Mouse (Mus musculus) liver, embryonic 18 days (tissue): Measurements from ENCODE around the gene Rpl27. TPM values are rescaled to one million over a fixed set of nuclear protein-coding genes. Genes with fewer than 3 reads are reported as not detected.

Experiments used
- polyA plus RNA-seq: library from polyadenylated mRNA; depleted of rRNA; stranded (reverse); fragments of >200 nt; gene quantifications from 2 replicates; pipeline ENCODE4 v1.2.3, GENCODE M21; 2012; rRNA removed

Rpl27 gene
- 679 and 947 TPM in 2 replicates for polyA plus RNA-seq

GRCm38 (mm10) chr11:101442127-101442693 is at the start of gene Rpl27:
Rpl27 (plus strand) TSS chr11:101442298.

GRCm38 (mm10) chr11:101417101-101417855 is 24.8 kb upstream of the Rpl27 start, which contains the start of gene Aarsd1:
Aarsd1 (minus strand) TSS chr11:101417615.

GRCm38 (mm10) chr11:101424105-101424851 is 17.8 kb upstream of the Rpl27 start, which contains the start of gene Gm27029:
Gm27029 (minus strand) TSS chr11:101424796.

GRCm38 (mm10) chr11:101424925-101425813 is 16.9 kb upstream of the Rpl27 start, which contains the start of the genes Rundc1 and Ptges3l:
Rundc1 (plus strand) TSS chr11:101425085.
Ptges3l (minus strand) TSS chr11:101425333.

GRCm38 (mm10) chr11:101448274-101448746 is 6.2 kb downstream of the Rpl27 start, which contains the start of gene Ifi35:
Ifi35 (plus strand) TSS chr11:101448407.

GRCm38 (mm10) chr11:101464211-101465100 is 22.4 kb downstream of the Rpl27 start, which contains the start of gene Rnd2:
Rnd2 (plus strand) TSS chr11:101464999.

GRCm38 (mm10) chr11:101465869-101466551 is 23.9 kb downstream of the Rpl27 start, which contains the start of gene Vat1:
Vat1 (minus strand) TSS chr11:101466230.

Other genes starting within 250 kb of the Rpl27 start
- 9.2 and 11.0 TPM in 2 replicates for gene Ezh1, start 215.8 kb upstream of the Rpl27 start, polyA plus RNA-seq
- 26.7 and 28.2 TPM in 2 replicates for gene Ramp2, start 196.3 kb upstream of the Rpl27 start, polyA plus RNA-seq
- 33.1 and 34.1 TPM in 2 replicates for gene Vps25, start 188.6 kb upstream of the Rpl27 start, polyA plus RNA-seq
- gene Wnk4, start 181.7 kb upstream of the Rpl27 start, polyA plus RNA-seq, result 1.9 and 2.9 TPM in 2 replicates
- gene Cntd1, start 163.3 kb upstream of the Rpl27 start, polyA plus RNA-seq, result 0.25 and 0.51 TPM in 2 replicates
- gene Coa3, start 163.2 kb upstream of the Rpl27 start, polyA plus RNA-seq, result 47.0 and 49.6 TPM in 2 replicates
- gene Becn1, start 140.0 kb upstream of the Rpl27 start, polyA plus RNA-seq, result 49.6 and 53.3 TPM in 2 replicates
- 75.2 and 83.4 TPM in 2 replicates for gene Psme3, start 126.1 kb upstream of the Rpl27 start, polyA plus RNA-seq
- gene Aoc2, start 117.2 kb upstream of the Rpl27 start, polyA plus RNA-seq, result 3.0 and 3.2 TPM in 2 replicates
- 0.20 and 0.29 TPM in 2 replicates for gene Aoc3, start 111.7 kb upstream of the Rpl27 start, polyA plus RNA-seq
- 41.2 and 49.0 TPM in 2 replicates for gene G6pc, start 74.7 kb upstream of the Rpl27 start, polyA plus RNA-seq
- 13.5 and 14.0 TPM in 2 replicates for gene Aarsd1, start 24.7 kb upstream of the Rpl27 start, polyA plus RNA-seq
- gene Gm27029, start 17.5 kb upstream of the Rpl27 start, polyA plus RNA-seq, result 0.64 and 0.79 TPM in 2 replicates
- gene Rundc1, start 17.2 kb upstream of the Rpl27 start, polyA plus RNA-seq, result 4.3 and 4.5 TPM in 2 replicates
- 0.80 and 0.88 TPM in 2 replicates for gene Ptges3l, start 17.0 kb upstream of the Rpl27 start, polyA plus RNA-seq
- gene Ifi35, start 6.1 kb downstream of the Rpl27 start, polyA plus RNA-seq, result 47.2 and 49.9 TPM in 2 replicates
- gene Rnd2, start 22.7 kb downstream of the Rpl27 start, polyA plus RNA-seq, result 3.3 and 4.1 TPM in 2 replicates
- 12.6 and 14.2 TPM in 2 replicates for gene Vat1, start 23.9 kb downstream of the Rpl27 start, polyA plus RNA-seq
- 4.0 and 4.2 TPM in 2 replicates for gene Brca1, start 109.7 kb downstream of the Rpl27 start, polyA plus RNA-seq
- 41.3 and 42.4 TPM in 2 replicates for gene Nbr1, start 109.9 kb downstream of the Rpl27 start, polyA plus RNA-seq
- gene Tmem106a, start 139.9 kb downstream of the Rpl27 start, polyA plus RNA-seq, result 13.3 and 15.8 TPM in 2 replicates
- gene Gm11634, start 157.0 kb downstream of the Rpl27 start, polyA plus RNA-seq, result not detected in 2 replicates
- gene Rdm1, start 184.9 kb downstream of the Rpl27 start, polyA plus RNA-seq, result 5.9 and 7.0 TPM in 2 replicates
- 4.7 and 5.2 TPM in 2 replicates for gene Arl4d, start 223.2 kb downstream of the Rpl27 start, polyA plus RNA-seq